Mouse (Mus musculus): Measurements from ENCODE around the gene Tcta. TPM values are rescaled to one million over a fixed set of nuclear protein-coding genes. Genes with fewer than 3 reads are reported as not detected.
A peak's percentile ranks its signal among the peaks of the same experiment; 100 is the strongest.

Gene Tcta
- polyA plus RNA-seq (2015; fragmentation: Nextera tagmentation; extraction: Ambion mirVana), result 51.4 and 54.9 TPM in 2 replicates

DNA sequence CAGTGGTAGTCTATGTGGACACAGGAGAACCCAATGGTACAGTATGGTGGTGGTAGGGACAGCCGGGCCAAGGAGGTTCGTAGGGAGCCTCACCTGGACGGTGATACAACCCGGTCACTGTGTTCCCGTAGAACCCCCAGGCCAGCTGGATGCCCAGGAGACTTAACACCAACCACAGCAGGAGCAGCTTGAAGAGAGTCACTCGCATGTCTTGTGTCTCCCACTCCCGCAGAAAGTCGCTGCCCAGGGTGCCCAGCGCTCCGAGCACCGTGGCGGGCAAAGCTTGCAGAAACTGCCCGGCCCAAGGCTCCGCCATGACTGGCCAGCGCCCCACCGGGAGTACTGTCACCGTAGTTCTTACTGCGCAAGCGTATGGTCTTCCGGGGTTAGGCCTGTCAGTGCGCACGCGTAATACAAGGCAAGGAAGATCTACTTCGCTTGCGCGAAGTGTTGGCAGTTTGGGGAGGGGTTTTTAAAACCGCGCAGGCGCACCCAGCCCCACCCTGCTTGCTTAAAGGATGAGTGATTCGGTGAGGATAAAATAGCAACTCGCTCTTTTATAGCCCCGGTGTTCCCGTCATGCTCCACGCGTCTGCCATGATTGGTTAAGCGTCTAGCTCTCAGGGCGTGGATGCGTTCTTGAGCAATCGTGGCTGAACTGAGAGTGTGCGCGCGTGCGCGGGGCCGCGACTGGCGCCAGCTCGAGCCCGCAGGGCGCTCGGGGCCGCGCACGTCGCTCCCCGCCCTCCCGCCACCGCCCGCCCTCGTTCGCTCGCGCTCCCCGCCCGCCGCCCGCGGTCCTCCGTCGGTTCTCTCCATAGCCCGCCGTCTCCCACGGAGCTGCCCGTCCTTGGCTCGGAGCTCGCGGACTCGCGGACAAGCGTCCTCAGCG, at the start of gene Tcta, which contains the start of gene Rhoa:
Tcta (minus strand) TSS at position 532 of the 892 bp plus-strand sequence.
Rhoa (plus strand) TSS at position 501 of the 892 bp plus-strand sequence.
- Histone ChIP-seq H3K36me3 (replicated peaks) (peaks cover 20% of the 10 kb centered on the region), H3K4me2 (peak within 1 kb of the TSS; percentile 71), H3K9ac (peak within 1 kb of the TSS; percentile 91), H3K27ac (peak within 1 kb of the TSS; percentile 96), H3K27me3 (replicated peaks) (no peaks in the 10 kb centered on the region), H3K4me1 (peaks cover 39% of the 10 kb centered on the region), H3K9me3 (no peaks in the 10 kb centered on the region), H3K4me3 (peak within 1 kb of the TSS; percentile 86)
- ATAC-seq (replicated peaks), result peak; percentile 98
- WGBS, result under 1% methylated on average over 81 of the region's 81 CpGs

DNA sequence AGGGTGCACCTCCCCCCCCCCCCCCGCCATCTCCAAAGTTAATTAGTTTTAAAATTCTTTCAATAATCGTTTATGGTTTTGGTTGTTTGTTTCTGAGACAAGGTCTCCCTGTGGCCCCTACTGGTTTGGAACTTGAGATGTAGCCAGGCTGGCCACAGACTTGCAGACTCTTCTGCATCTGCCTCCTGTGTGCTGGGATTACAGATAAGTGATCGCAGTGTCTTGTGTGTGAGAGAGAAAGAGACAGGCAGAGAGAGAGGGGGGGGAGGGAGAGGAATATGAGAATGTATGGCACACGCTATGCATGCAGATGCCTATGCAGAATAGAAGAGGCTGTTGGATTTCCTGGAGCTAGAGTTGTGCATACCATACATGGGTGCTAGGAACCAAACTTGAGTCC, 43.8 kb upstream of the Tcta start:
- no peak overlapping the region for H3K27ac ChIP-seq
- no peak overlapping the region for H3K4me2 ChIP-seq
- no peaks in the 10 kb centered on the region for H3K9me3 ChIP-seq
- H3K27me3 ChIP-seq (replicated peaks), result no peaks in the 10 kb centered on the region
- H3K4me3 ChIP-seq, result no peak overlapping the region
- no peak for ATAC-seq (replicated peaks)
- 94% methylated on average over 4 of the region's 4 CpGs for WGBS
- peaks cover 24% of the 10 kb centered on the region for H3K4me1 ChIP-seq
- H3K36me3 ChIP-seq (replicated peaks), result peaks cover 41% of the 10 kb centered on the region
- H3K9ac ChIP-seq, result no peak overlapping the region

DNA sequence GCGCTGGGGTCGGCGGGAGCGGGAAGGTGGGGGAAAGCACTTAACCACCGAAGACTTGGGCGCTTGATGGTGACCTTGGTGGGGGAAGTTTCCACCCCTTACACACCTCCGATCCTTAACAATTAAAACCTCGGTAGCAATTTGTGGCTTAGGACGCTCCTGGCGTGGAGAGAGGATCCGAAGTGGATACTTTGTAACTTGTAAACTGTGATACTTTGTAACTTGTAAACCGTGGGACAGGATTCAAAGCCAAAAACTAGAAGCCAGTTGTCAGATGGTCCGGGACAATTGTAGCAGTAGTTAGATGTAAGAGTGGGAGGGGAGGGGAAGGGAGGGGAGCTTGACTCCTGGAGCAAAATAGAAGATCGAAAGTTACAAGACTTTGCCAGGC, 42.3 kb upstream of the Tcta start:
- ATAC-seq (replicated peaks), result peak; percentile 11
- WGBS, result 11% methylated on average over 14 of the region's 14 CpGs
- Histone ChIP-seq H3K4me1 (peaks cover 24% of the 10 kb centered on the region), H3K9me3 (no peaks in the 10 kb centered on the region), H3K9ac (peak overlapping the region; percentile 93), H3K27me3 (replicated peaks) (no peaks in the 10 kb centered on the region), H3K4me3 (peak overlapping the region; percentile 94), H3K36me3 (replicated peaks) (peaks cover 31% of the 10 kb centered on the region), H3K4me2 (peak overlapping the region; percentile 57), H3K27ac (peak overlapping the region; percentile 98)

DNA sequence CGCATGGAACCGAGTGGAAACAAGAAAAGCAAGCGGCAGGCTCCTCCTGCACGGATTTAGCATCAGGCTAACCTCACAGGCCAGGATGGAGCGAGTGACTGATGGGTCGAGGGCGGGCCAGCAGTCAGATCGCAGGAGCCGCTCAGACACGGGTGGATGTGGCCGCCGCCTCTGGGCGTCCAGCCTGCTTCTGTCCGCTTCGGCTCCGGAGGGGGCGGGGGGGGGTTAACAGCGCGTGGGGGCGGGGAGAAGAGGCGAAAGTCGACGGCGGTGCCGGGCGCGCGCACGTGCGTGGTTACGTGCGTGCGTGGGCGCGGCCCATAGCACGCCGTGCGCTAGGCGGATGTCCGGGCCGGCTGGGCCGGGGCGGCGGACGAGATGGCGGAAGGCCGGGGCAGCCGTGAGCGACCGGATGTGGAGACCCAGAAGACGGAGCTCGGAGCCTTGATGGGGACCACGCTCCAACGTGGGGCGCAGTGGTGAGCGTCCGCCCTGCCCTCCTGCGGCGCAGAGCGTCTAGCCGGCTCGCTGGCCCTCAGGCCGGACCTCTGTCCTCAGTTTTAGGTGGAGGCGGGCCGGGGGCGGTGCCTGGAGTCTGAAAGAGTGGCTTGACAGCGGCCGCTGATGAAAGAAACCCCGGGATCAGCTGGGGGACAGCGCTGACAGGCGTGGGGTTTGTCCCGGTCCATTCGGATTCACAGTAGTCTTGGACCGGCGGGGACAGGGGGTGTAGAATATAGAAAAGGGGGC, 41.8 kb upstream of the Tcta start, which contains the start of gene Usp4:
Usp4 (plus strand) TSS at position 314 of the 750 bp plus-strand sequence.
- H3K9ac ChIP-seq, result peak within 1 kb of the TSS; percentile 93
- ATAC-seq (replicated peaks), result peak; percentile 95
- H3K36me3 ChIP-seq (replicated peaks), result peaks cover 26% of the 10 kb centered on the region
- H3K9me3 ChIP-seq, result no peaks in the 10 kb centered on the region
- peak within 1 kb of the TSS; percentile 57 for H3K4me2 ChIP-seq
- WGBS, result under 1% methylated on average over 75 of the region's 75 CpGs
- peak within 1 kb of the TSS; percentile 98 for H3K27ac ChIP-seq
- H3K4me3 ChIP-seq, result peak within 1 kb of the TSS; percentile 94
- H3K27me3 ChIP-seq (replicated peaks), result no peaks in the 10 kb centered on the region
- peaks cover 24% of the 10 kb centered on the region for H3K4me1 ChIP-seq

DNA sequence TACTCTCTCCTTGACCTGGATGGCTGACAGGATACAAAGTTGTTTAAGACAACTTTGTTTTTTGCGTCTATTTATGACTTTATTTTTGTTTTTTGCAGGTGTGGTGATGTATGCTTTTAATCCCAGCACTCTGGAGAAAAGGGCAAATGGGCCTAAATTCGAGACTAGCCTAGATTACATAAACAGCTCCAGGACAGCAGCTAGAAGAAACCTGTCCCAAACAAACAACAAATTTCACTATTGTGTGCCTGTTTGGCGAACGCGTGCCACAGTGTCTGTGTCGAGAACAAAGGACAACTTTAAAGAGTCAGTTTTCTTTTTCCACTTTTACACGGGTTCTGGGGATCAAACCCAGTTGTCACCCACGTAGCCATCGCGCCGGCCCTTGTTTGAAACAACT, 41.1 kb upstream of the Tcta start:
- peak; percentile 26 for ATAC-seq (replicated peaks)
- 5% methylated on average over 11 of the region's 11 CpGs for WGBS
- Histone ChIP-seq H3K4me3 (peak overlapping the region; percentile 94), H3K27ac (peak overlapping the region; percentile 98), H3K4me1 (peaks cover 24% of the 10 kb centered on the region), H3K9me3 (no peaks in the 10 kb centered on the region), H3K9ac (peak overlapping the region; percentile 93), H3K4me2 (peak overlapping the region; percentile 57), H3K27me3 (replicated peaks) (no peaks in the 10 kb centered on the region), H3K36me3 (replicated peaks) (peaks cover 19% of the 10 kb centered on the region)

DNA sequence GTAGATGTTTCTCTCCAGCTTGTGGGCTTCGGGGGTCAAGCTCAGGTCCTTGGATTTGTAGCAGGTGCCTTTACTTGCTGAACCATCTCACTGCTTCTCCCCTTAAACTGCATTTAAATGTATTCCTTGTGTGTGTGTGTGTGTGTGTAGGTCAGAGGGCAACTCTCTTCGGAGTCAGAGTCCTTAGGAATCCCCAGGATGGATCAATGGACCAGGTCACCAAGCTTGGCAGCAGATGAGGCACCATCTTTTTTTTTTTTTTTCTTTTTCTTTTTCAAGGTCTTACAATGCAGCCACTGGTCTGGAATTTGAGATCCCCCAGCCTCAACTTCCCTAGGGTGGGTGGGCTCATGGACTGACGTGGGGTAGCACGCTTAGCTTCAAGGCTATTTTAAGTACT, 38.5 kb upstream of the Tcta start:
- Histone ChIP-seq H3K9me3 (no peaks in the 10 kb centered on the region), H3K27me3 (replicated peaks) (no peaks in the 10 kb centered on the region), H3K4me2 (no peak overlapping the region), H3K9ac (no peak overlapping the region), H3K27ac (no peak overlapping the region), H3K4me1 (peaks cover 37% of the 10 kb centered on the region), H3K36me3 (replicated peaks) (no peaks in the 10 kb centered on the region), H3K4me3 (no peak overlapping the region)
- 82% methylated on average over 4 of the region's 4 CpGs for WGBS
- no peak for ATAC-seq (replicated peaks)

DNA sequence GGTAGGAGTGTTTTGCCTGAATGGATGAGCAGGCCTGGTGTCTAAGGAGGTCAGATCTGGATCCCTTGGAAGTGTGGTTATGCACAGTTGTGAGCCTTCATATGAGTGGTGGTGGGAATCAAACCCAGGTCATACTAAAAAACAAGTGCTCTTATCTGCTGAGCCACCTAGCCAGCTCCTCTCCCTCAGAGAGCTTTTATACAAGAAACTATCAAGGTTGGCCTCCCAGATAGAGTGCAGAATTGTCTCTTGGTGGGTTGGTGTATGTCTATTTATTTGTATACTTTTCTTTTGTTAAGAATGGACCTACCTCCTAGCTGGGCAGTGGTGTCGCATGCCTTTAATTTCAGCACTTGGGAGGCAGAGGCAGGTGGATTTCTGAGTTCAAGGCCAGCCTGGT, 37.9 kb upstream of the Tcta start:
- Histone ChIP-seq H3K4me1 (peaks cover 30% of the 10 kb centered on the region), H3K9me3 (no peaks in the 10 kb centered on the region), H3K9ac (no peak overlapping the region), H3K4me3 (no peak overlapping the region), H3K4me2 (no peak overlapping the region), H3K36me3 (replicated peaks) (no peaks in the 10 kb centered on the region), H3K27ac (no peak overlapping the region), H3K27me3 (replicated peaks) (no peaks in the 10 kb centered on the region)
- ATAC-seq (replicated peaks), result no peak
- 90% methylated on average over 1 of the region's 1 CpGs for WGBS

DNA sequence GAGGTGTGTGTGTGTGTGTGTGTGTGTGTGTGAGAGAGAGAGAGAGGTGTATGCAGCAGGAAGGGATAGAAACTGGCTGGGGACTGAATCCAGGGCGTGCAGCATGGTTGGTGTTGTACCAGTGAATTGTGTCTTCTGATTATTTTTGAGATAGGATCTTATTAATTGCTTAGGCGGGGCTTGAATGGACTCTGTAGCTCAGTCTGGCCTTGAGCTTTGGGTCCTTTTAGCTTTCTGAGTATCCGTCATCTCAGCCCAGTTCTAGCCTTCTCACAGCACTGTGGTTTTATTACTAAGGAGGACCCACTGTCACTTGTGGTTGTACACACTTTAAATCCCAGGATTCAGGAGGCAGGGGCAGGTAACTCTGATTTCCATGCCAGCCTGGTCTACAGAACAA, 37.4 kb upstream of the Tcta start:
- no peak for ATAC-seq (replicated peaks)
- 83% methylated on average over 3 of the region's 3 CpGs for WGBS

DNA sequence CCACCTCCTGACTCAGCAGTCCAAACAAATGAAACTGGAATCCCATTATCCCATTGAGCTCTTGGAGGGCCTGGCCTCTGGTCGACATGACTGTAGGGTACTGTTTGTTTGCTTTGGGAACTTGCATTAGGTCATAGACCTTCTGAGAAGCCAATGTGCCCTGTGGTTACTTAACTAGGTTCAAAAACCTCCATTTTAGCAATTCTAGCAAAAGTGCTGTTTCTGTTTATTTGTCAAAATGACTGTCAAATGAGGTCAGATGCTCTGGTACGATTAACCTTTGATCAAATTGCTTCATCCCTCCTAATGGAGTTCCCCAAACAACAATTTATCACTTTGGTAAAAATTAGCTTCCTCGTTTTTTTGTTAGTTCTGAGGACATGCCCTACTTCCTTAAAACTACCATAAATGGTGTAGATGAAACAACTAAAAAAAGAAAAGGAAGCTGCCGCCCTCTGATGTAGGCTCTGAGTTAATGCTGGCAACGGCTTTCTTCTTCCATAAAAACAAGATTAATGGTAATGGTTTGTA, 36.4 kb upstream of the Tcta start:
- Histone ChIP-seq H3K9me3 (no peaks in the 10 kb centered on the region), H3K4me3 (no peak overlapping the region), H3K27ac (no peak overlapping the region), H3K9ac (no peak overlapping the region), H3K27me3 (replicated peaks) (no peaks in the 10 kb centered on the region), H3K36me3 (replicated peaks) (no peaks in the 10 kb centered on the region), H3K4me2 (no peak overlapping the region), H3K4me1 (peaks cover 31% of the 10 kb centered on the region)
- no peak for ATAC-seq (replicated peaks)
- 61% methylated on average over 5 of the region's 5 CpGs for WGBS

More for the DNA sequence above, 37.4 kb upstream of the Tcta start:
- no peak overlapping the region for H3K9ac ChIP-seq
- H3K9me3 ChIP-seq, result no peaks in the 10 kb centered on the region
- no peaks in the 10 kb centered on the region for H3K36me3 ChIP-seq (replicated peaks)
- H3K4me3 ChIP-seq, result no peak overlapping the region
- no peaks in the 10 kb centered on the region for H3K27me3 ChIP-seq (replicated peaks)
- H3K4me1 ChIP-seq, result peaks cover 30% of the 10 kb centered on the region
- H3K4me2 ChIP-seq, result no peak overlapping the region
- H3K27ac ChIP-seq, result no peak overlapping the region

DNA sequence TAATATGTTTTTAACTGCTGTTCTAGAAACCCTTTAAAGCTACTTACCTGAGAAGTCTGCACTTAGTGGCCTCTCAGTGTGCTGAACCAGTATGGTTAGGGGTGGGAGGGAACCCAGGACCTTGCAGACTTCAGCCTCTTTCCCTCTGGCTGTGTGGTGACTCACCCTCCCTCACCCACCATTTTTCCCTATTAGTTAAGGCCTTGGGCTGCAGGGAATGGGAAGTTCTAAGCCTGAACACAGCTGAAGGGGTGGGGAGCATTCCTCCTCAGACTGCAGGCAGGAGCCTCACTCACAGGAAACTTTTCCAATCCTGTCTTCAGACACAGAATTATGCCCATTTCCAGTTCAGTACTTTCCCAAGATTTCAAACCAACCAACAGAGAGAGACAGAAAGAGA, 35.8 kb upstream of the Tcta start:
- H3K9ac ChIP-seq, result no peak overlapping the region
- no peak overlapping the region for H3K27ac ChIP-seq
- no peak for ATAC-seq (replicated peaks)
- H3K4me1 ChIP-seq, result peaks cover 28% of the 10 kb centered on the region
- no peak overlapping the region for H3K4me2 ChIP-seq
- no peaks in the 10 kb centered on the region for H3K9me3 ChIP-seq
- H3K27me3 ChIP-seq (replicated peaks), result no peaks in the 10 kb centered on the region
- H3K36me3 ChIP-seq (replicated peaks), result no peaks in the 10 kb centered on the region
- H3K4me3 ChIP-seq, result no peak overlapping the region

DNA sequence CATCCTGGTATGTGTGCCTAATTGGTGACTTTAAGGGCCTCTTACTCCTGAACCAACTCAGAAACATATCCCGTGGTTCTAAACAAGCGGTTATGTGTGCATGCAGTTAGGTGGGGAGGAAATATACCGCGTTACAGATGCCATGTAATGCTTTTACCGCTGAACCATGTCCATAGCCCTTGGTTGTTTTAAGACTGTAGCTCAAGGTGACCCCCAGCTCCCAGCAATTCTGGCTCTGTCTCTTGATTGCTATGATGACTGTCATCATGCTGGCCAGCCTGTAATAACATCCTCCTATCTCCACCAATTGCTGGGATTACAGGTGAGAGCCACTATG, 35.1 kb upstream of the Tcta start:
- H3K4me1 ChIP-seq, result peaks cover 24% of the 10 kb centered on the region
- H3K9ac ChIP-seq, result no peak overlapping the region
- H3K9me3 ChIP-seq, result no peaks in the 10 kb centered on the region
- ATAC-seq (replicated peaks), result no peak
- no peaks in the 10 kb centered on the region for H3K27me3 ChIP-seq (replicated peaks)
- WGBS, result 92% methylated on average over 5 of the region's 5 CpGs
- H3K4me2 ChIP-seq, result no peak overlapping the region
- no peak overlapping the region for H3K27ac ChIP-seq
- no peak overlapping the region for H3K4me3 ChIP-seq
- 0 out of 2 replicates have a peak, but pooled peaks cover 2% of the 10 kb centered on the region for H3K36me3 ChIP-seq (replicated peaks)
